Mouse (Mus musculus): ENCODE data around the gene Tacr3.

Tacr3 gene

GRCm38 (mm10) chr3:134828875-134829530, at the start of gene Tacr3:
Gene Tacr3 (plus strand): TSS chr3:134829007.
- ATAC-seq (ENCODE audit: low TSS enrichment): peak; percentile 89

- ATAC-seq (ENCODE audit: low TSS enrichment): peak; percentile 73
Observed at GRCm38 (mm10) chr3:134828492-134828874, 324 bp upstream of the Tacr3 start.

GRCm38 (mm10) chr3:134829531-134829921, 719 bp downstream of the Tacr3 start:
- peak; percentile 73 for ATAC-seq (ENCODE audit: low TSS enrichment)

GRCm38 (mm10) chr3:134851342-134851741, 22.5 kb downstream of the Tacr3 start:
- no peak for ATAC-seq (ENCODE audit: low TSS enrichment)

GRCm38 (mm10) chr3:134877701-134878100, 48.9 kb downstream of the Tacr3 start:
- ATAC-seq (ENCODE audit: low TSS enrichment): peak; percentile 92

GRCm38 (mm10) chr3:134895831-134896230, 67.0 kb downstream of the Tacr3 start:
- no peak for ATAC-seq (ENCODE audit: low TSS enrichment)

GRCm38 (mm10) chr3:134908890-134909289, 80.1 kb downstream of the Tacr3 start:
- ATAC-seq (ENCODE audit: low TSS enrichment): no peak

- no peak for ATAC-seq (ENCODE audit: low TSS enrichment)
Observed at GRCm38 (mm10) chr3:134934703-134935102, 105.9 kb downstream of the Tacr3 start.

- ATAC-seq (ENCODE audit: low TSS enrichment): no peak
Observed at GRCm38 (mm10) chr3:134935461-134935860, 106.7 kb downstream of the Tacr3 start.

- no peak for ATAC-seq (ENCODE audit: low TSS enrichment)
Observed at GRCm38 (mm10) chr3:134963461-134963860, 134.7 kb downstream of the Tacr3 start.

- ATAC-seq (ENCODE audit: low TSS enrichment): no peak
Observed at GRCm38 (mm10) chr3:134978902-134979301, 150.1 kb downstream of the Tacr3 start.

GRCm38 (mm10) chr3:134980140-134980539, 151.3 kb downstream of the Tacr3 start:
- ATAC-seq (ENCODE audit: low TSS enrichment): no peak

Data from frontal cortex, adult (tissue).